Mouse (Mus musculus) embryonic facial prominence, embryonic 10.5 days (tissue): ENCODE data around the gene Mrps11. TPM values are rescaled to one million over a fixed set of nuclear protein-coding genes. Genes with fewer than 3 reads are reported as not detected.

Experiments
- polyA plus RNA-seq: library from polyadenylated mRNA; unstranded; fragments of >200 nt; fragmentation: Nextera tagmentation; extraction: Ambion mirVana; gene quantifications from 2 replicates; pipeline ENCODE4 v1.2.1, GENCODE M21; 2016

Mrps11 gene
- polyA plus RNA-seq, 1 experiment from 2014 or later, result 89.5 TPM

Other genes starting within 250 kb of the Mrps11 start
- 1.8 and 1.9 TPM in 2 replicates for gene Ntrk3, start 45.1 kb upstream of the Mrps11 start, polyA plus RNA-seq
- gene Mrpl46, start 412 bp downstream of the Mrps11 start, polyA plus RNA-seq, result 80.8 and 86.5 TPM in 2 replicates
- 20.9 and 23.0 TPM in 2 replicates for gene Det1, start 64.1 kb downstream of the Mrps11 start, polyA plus RNA-seq
- 66.2 and 70.1 TPM in 2 replicates for gene Aen, start 112.7 kb downstream of the Mrps11 start, polyA plus RNA-seq
- 0.40 and 0.55 TPM in 2 replicates for gene Isg20, start 130.3 kb downstream of the Mrps11 start, polyA plus RNA-seq